Mouse (Mus musculus): ENCODE data around the gene Cd276.

- TF ChIP-seq EP300 (IDR thresholded peaks at IDR 0.05) (no peak), CTCF (IDR thresholded peaks at IDR 0.05) (no peak)
Observed at GRCm38 (mm10) chr9:58533322-58533721, 21.9 kb downstream of the Cd276 start.

Data from lung, postnatal 0 days (tissue).